Mouse (Mus musculus) heart, postnatal 0 days (tissue): ENCODE data around the gene S100a9.

ENCODE experiments used
- CTCF ChIP-seq: IDR thresholded peaks from 2 replicates; pipeline ENCODE4 v1.5.1; 2016; ENCODE audit warnings: antibody characterized with exemption, control low read depth, low read depth
- EP300 ChIP-seq: IDR thresholded peaks from 2 replicates; pipeline ENCODE4 v1.6.1; 2016; ENCODE audit warnings: antibody characterized with exemption, low read depth

DNA sequence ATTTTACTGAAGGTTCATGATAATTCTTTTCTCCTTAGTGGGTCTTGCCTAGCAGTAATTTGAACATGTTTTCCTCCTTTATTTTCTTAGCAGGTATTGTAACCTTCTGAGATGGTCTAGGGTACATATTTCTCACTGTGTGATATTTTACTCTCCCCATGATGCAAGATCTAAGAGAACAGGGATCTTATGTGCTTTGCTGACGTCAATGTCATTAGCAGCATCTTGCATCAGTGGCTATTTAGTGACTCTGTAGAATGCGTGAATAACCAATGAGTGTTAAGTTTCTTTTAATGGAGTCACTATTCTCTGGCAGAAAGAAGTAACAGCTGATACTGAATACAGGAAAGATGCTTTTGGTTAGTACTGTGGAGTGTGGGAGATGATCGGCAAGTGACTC lies 11.6 kb downstream of the S100a9 start:
- no peak for TF ChIP-seq EP300
- no peak for TF ChIP-seq CTCF
